Mouse (Mus musculus) common myeloid progenitor, adult 5-6 weeks (primary cell): ENCODE data around the gene Gpx4. TPM values are rescaled to one million over a fixed set of nuclear protein-coding genes. Genes with fewer than 3 reads are reported as not detected.
"Not testable (repeated sequence)": the region's sequence is repeated elsewhere in the genome, so short reads cannot be mapped to it uniquely, and the experiment has no call there.

Experiments
- ATAC-seq: replicated peaks from 2 replicates; pipeline ENCODE4 v1.8.0; 2016; ENCODE audit warnings: low read depth, mild to moderate bottlenecking, moderate TSS enrichment, inconsistent platforms; ENCODE audit not compliant: poor library complexity, severe bottlenecking
- total RNA-seq: library from RNA; stranded (forward); fragments of 200-1000, 187-1606 nt; gene quantifications from 2 replicates; pipeline ENCODE4 v1.2.3, GENCODE M21; 2017

The Gpx4 gene
- total RNA-seq, 1 experiment from 2014 or later: 481 TPM

DNA sequence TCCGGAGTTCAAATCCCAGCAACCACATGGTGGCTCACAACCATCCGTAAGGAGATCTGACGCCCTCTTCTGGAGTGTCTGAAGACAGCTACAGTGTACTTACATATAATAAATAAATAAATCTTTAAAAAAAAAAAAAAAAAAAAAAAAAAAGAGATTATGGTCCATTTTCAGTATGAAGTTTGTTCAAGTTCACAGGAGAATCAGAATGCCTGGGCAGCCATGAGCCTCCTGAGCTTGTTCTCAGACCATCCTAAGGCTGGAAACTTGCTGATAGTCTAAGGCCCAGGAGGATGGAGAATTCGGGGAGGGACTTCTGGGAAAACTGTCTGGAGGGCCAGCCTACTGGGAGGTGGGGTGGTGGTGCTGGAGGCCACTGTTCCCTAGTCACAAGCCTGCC, 1.6 kb upstream of the Gpx4 start:
- not testable (repeated sequence) for ATAC-seq

DNA sequence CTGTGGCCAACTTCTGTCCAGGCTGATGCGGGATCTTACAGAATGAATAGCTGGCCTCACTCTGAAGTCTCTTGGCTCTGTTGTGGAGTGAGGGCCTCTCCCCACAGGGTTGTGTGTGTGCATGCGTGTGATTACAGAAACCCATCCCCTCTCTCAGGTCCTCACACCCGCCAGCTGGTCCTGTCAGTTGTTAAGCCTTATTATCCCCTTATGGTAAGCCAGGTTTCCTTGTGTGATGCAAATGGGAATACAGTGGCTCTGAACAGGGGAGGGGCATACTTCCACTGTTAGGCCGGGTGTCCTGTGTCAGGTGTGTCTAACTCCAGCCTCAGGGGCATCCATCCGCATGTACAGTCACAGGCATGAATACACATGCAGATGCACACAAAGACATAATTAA, 1.2 kb upstream of the Gpx4 start:
- ATAC-seq: no peak

DNA sequence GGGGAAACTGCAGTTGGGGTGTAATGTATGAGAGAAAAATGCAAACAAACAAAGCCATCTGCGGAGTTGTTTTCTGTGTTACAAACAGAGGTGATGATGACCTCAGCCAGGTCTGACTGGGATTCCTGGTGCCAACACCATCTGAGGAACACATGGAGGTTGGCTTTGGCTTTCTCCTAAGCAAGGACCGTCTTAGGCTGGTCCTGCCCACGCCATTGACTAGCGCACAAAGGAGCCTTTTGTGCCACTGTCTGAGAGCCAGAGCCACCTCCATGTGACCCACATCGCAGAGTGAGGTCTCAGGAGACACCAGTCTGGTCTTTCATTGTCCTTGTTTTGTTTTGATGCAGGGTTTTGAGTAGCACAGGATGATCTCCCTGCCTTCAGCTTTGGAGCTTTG, 1.4 kb downstream of the Gpx4 start:
- no peak for ATAC-seq

DNA sequence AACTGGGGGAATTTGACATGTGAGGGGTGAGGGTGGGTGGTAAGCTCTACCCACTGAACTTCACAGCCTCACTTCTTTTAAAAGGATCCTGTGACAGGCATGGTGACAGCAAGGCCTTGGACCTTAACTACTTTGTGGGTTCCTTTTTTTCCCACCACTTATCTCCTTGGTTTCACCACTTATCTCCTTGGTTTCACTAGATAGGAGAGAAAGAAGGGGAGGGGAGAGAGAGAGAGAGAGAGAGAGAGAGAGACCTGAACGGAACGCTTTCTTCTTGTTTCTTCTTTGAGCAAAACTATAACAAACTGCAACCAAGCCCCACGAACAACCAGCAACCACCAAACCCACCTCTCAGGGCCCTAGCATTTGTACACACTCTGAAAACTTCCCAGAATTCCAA, 1.9 kb downstream of the Gpx4 start:
- ATAC-seq: no peak

DNA sequence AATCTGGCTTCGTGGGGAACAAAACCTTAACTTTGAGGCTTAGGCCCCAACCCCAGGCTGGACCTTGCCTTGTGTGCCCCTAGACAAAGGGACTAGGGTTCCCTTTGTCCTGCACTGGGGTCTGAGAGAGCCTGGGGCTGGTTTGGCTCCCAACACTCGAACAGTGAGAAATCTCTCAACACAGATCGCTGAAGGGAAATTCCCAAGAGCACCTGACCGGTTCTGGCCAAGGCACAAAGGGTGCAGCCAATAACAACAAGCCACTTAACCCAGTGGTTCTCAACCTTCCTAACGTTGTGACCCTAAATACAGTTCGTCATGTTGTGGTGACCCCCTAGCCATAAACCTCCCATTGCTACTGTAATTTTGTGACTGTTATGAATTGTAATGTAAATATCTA, 3.3 kb downstream of the Gpx4 start:
- ATAC-seq: no peak

DNA sequence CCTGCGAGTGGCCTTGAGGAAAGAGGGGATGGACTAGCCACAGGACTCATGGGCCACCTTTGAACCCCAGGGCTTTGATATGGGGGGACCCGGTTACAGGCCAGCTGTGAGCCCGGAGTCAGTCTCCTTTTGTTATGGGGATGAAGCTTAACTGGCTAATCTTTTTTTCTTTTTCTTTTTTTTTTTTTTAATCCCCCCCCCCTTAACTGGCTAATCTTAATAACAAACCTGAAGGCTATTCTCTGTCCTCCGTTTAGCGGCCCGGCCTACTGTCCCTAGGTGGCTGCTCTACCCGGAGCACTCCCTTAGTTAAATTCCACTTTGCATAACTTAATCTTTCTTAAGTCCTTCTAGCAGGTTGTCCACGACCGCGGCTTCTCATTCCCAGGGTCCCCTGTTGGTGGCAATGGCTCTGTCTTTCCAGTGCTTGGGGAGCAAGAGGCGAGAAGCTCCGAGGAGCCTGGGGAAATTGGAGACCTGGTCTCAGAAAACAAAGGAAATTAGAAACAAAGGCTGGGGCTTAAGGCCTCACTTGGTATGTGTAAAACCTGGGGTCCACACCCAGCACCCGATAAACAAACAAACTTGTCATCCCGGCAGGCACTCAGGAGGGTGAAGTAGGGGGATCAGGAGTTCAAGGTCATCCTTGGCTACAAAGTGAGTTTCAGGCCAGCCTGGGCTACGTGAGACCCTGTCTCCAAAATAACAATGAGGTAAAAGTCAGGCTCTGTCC, 4.1 kb downstream of the Gpx4 start:
- ATAC-seq: no peak

DNA sequence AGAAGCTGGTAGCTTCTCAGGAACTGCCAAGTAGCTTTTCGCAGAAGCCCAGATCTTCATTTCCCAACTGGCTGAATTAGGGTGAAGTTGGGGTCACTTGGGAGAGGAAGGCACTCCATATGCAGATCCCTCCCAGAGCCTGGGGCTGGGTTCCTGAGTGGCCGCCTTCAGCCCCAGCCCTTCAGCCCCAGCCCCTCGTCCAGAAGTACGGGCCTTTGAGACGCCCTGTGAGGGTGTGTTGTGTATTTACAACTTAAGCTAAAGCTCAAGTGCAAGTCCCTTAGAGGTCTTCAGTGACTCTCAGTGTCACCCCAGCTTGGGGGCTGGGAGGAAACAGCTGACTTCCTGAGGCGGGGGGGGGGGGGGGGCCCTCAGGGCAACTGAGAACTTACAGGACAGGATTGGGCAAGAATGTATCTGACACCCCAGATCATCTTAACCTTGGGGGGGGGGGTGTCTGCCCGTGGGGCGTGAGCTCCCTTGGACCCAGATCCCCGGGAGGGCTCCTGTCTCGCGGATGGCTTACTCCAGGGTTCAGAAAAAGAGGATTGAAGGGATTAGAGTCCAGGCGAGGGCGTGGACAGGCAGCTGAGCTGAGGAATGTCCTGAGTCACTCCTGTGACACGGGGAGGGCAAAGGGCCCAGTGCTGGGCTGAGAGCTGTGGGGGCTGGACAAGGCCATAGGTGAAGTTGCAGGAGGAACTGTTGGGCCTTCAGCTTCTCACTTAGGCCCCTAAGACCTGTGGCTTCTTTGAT, 4.8 kb downstream of the Gpx4 start:
- ATAC-seq: peak; percentile 7

DNA sequence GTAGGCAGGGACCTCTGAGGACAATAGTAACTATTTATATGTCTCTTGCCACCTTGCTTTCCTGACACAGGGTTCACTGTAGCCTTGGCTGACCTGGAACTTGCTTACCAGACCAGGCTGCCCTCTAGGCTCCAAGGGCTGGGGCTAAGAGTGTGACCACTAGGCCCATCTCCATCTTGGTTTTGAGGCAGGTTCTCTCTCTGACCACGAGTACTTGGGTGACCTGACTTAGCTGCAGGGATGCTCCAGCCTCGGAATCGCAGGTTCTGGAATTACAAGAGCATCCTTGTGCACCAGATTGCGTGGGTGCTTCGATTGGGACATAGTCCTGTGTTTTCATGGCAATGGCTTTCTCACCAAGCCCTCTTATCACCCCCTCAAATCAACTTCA, 5.4 kb downstream of the Gpx4 start:
- ATAC-seq: no peak

DNA sequence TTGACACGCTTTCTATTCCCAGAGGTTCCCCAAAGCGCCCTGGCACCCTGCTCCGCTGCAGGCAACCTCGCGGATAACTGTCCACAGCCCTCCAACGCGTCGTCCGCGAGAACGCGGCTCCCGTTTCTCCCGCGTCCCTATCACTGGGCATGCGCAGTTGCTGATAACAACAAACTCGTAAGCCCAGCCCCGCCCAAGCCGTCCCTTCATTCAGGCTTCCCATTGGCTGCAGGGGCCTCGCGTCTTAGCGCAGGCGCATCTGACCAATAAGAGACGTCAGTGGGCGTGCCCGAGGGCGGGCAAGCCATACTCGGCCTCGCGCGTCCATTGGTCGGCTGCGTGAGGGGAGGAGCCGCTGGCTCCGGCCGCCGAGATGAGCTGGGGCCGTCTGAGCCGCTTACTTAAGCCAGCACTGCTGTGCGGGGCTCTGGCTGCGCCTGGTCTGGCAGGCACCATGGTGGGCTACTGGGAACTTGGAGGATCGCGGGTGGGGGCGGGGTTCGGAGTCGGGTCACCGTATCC, 6.4 kb downstream of the Gpx4 start:
- peak; percentile 90 for ATAC-seq

DNA sequence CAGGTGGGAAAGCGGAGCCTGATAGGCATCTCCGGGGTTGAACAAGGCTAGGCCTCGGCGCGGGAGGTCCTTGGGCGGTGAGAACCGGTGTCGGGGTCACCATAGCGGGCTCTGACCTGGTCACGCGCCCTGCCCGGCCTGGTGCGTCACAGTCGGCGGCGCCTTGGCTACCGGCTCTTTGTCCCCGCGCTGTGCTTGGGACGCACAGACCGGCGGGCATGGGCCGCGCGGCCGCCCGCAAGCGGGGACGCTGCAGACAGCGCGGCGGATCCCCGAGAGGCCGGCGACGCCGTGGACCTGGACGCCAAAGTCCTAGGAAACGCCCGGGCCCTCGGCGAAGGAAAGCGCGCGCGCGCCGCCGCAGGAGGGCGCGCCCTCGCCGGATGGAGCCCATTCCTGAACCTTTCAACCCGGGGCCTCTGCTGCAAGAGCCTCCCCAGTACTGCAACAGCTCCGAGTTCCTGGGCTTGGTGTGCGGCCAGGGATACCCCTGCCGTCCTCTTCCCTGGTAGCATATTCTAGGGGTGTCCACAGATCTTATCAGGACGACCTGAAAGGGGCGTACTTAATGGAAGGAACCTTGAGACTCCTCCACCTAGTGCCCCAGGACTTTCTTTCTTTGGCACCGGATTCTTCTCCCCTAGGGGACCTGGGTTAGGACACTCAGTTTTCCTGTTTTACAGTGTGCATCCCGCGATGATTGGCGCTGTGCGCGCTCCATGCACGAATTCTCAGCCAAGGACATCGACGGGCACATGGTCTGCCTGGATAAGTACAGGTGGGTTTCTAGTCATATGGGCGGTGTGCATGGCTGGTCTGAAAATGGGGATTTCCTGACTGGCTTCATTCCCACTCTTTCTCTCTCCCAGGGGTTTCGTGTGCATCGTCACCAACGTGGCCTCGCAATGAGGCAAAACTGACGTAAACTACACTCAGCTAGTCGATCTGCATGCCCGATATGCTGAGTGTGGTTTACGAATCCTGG, 7.2 kb downstream of the Gpx4 start:
- no peak for ATAC-seq

DNA sequence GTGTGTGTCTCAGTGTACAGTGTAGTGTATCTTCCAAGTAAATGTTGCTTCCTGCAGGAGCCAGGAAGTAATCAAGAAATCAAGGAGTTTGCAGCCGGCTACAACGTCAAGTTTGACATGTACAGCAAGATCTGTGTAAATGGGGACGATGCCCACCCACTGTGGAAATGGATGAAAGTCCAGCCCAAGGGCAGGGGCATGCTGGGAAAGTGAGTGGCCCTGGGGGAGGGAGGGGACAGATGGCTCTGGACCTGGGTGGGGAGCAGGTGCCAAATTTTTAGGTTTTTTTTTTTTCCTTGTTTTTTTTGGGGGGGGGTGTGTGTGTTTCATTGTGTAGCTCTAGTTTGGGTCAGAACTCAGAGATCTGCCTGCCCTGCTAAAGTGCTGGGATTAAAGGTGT, 7.9 kb downstream of the Gpx4 start:
- ATAC-seq: not testable (repeated sequence)

DNA sequence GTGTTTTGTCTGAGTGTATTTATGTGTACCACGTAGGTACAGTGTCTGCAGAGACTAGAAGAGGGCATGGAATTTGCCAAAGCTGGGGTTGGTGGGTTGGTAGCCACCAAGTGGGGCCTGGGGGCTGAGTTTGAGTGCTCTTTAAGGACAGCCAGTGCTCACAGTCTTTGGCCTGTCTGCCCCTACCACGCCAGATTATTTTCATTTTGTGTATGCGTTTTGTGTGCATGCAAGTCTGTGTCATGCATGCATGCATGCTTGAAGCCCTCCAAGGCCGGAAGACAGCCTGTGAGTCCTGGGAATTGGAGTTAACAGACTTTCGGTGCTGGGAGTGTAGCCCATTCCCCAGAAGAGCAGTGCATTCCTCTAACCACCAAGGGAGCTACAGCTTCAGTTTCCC, 8.4 kb downstream of the Gpx4 start:
- no peak for ATAC-seq

DNA sequence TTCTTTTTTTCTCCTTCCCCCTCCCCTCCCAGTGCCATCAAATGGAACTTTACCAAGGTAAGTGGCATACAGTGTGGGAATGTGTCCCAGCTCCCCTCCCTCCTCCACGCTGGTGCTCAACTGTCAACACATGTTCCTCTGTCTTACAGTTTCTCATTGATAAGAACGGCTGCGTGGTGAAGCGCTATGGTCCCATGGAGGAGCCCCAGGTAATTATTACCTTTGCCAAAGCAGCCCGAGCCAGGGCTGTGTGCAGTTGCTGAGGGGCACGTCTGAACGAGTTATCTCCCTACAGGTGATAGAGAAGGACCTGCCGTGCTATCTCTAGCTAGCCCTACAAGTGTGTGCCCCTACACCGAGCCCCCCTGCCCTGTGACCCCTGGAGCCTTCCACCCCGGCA, 8.9 kb downstream of the Gpx4 start:
- no peak for ATAC-seq

DNA sequence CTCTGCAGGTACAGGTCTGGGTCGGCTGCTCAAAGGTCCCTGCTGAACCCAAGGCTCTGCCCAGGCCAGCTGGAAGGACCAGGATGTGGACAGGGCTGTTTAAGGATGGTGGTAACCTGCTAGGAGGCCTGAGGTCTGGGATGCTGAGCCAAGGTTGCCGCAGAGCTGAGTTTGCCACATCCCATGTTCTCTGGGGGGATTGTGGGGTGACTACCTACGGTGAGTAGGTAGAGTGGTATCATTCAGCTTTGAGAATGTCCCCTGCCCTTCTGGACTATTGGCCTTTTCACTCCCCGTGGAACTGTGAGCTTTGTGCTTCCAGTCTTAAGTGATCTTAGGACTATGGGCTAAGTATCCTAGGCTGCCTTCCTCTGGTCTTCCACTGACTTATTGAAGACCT, 9.5 kb downstream of the Gpx4 start:
- ATAC-seq: no peak

DNA sequence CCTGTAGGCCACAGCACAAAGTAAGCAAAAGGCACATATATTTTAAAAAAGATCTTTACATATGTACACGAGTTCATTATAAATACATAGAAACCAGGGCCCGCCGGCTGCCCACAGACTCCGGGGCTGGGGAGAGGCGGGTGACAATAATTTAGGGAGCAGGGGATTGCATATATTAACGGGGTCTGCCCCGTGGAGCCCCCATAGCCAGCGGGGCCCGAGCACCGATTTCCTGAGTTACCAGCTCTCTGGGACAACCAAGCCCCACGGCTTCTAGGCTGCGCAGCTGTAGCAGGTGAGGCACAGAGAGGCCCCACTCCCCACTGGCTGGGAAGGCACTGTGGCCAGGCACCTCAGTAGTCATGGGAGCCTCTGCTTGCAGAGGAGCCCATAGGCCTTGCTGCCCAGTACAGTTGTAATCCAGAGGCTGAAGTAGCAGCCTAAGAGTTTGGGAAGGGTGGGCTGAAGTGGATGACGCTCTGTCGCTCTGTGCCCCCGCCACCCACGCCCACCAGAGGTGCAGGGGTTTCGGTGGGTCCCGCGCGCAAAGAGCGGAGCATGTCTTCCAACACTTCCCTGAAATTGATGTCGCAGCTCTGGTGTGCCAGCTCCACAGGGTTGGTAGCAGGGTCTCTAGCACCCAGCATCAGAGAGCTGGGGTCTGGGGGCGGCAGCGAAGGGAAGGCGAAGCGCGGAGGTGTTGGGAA, 10.2 kb downstream of the Gpx4 start:
- ATAC-seq: no peak

DNA sequence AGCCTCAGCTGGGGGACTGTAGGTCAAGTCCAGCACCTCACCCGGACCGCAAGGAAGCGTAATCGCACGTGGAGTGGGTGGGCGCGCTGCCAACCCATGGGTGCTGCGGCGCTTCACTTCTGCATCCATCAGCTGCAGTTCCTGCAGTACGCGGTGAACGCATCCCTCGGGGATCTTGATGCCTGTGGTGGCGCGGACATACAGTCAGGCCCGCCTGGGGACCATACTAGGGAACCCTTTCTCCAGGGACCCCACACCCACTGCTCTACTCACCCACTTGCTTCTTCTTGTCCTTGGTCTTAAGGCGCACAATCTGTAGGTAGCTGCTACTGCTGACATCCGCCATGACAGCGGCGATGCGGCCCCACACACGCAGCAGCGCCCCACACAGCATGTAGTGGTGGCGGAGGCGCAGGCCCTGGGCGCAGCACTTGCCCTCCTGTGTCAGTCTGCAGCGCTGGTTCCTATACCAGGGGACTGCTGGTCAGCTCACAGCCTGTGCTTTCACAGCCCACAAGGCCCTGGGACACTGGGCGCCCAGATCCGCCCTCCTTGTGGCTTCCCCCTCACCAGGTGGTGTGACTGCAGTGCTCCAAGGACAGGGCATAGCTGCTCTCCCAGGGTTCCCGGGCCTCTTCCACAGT, 10.8 kb downstream of the Gpx4 start:
- ATAC-seq: no peak

DNA sequence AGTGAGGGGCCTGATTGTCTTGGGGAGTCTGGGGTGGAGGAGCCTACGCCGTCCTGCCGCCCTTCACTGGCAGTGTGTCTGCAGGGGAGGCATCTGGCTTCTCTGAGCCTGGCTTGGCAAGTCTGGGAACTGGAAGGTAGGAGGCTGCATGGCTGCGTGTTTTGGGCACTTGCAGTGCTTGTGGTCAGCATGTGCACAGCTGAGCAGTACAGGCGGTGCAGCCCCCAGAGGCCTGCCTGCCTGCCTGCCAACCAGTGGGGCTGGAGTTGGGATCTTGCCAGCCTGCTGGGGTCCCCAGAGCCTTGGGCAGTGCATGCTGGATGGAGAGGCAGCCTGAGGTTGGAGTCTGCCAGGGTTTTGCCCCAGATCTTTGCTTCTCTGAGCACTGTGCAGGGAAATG, 16.1 kb downstream of the Gpx4 start:
- no peak for ATAC-seq

DNA sequence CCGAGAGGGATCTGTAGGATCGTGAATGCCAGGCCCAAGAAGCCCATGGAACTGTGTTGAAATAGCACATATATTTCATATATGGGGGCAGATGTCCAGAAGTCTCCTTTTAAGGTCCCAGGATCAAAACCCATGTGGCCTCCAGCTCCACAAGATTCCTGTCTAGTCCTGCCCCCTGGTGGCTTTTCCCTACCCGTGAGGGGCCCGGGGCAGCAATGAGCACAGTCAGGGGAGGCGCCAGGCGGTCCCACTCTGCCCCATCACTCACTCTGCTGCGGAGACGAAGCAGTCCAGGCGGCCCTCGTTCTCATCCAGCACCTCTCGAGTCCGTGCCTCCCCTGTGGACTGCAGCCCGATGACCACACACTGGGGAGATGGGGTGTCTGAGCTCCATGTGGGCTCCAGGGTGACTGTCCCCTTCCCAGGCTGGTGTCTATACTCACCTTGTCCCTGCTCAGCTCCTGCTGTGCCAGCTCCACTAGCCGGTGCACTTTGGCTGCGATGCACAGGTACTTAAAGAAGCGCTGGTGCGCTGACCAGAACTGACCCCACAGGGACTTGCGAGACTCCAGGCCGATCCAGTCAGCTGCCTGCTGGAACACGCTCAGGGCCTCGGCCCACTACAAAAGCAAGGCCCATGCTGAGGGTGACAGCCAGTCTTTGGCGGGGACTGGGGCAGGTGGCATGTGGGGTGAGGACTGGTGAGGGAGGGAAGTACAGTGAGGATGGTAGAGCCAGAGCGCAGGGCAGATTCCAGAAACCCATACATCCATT, 17.1 kb downstream of the Gpx4 start:
- no peak; the same call in 1 of the 2 replicates for ATAC-seq

DNA sequence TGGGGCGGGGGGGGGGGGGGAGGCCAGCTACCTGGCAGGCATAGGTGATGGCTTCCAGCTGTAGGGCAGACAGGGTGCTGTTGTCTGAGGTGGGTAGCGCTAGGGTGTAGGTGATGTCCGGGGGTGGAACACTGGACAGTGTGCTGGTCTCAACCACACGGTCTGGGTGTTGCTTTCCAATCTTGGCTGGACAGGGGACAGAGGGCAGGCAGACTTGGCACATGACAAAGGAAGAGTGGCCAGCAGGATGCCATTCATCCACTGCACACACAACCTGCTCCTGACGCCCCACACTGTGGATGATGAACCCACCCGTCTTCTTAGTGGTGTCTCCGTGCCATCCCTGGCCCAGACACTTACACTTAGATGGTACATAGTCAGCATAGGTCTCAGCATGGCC, 22.3 kb downstream of the Gpx4 start:
- no peak for ATAC-seq
